Mouse (Mus musculus): ENCODE results near the gene Kri1. TPM values are rescaled to one million over a fixed set of nuclear protein-coding genes. Genes with fewer than 3 reads are reported as not detected.

The Kri1 gene
- total RNA-seq, 2 experiments from 2014 or later, result 43.3 to 46.1 TPM

Other genes starting within 250 kb of the Kri1 start
- 1 to 10 TPM in 1 of 2 experiments, not detected in 1; 1.3 TPM for gene Zglp1, start 220.9 kb downstream of the Kri1 start, total RNA-seq (2021)
- 1 to 10 TPM; 1.7 to 3.2 TPM for gene Gm49373, start 214.9 kb downstream of the Kri1 start, total RNA-seq (2021)
- 10 to 100 TPM; 62.4 to 64.3 TPM for gene Fdx1l, start 214.4 kb downstream of the Kri1 start, total RNA-seq (2021)
- gene Gm38431, start 196.0 kb downstream of the Kri1 start, total RNA-seq (2021), result 1 to 10 TPM; 2.2 to 4.2 TPM
- gene Raver1, start 196.0 kb downstream of the Kri1 start, total RNA-seq (2021), result 10 to 100 TPM; 28.0 to 29.0 TPM
- 10 to 100 TPM; 13.2 to 14.6 TPM for gene Tyk2, start 156.7 kb downstream of the Kri1 start, total RNA-seq (2021)
- 100 to 1,000 TPM; 141 to 143 TPM for gene Cdc37, start 138.0 kb downstream of the Kri1 start, total RNA-seq (2021)
- gene Pde4a, start 122.3 kb downstream of the Kri1 start, total RNA-seq (2021), result 100 to 1,000 TPM; 101 to 106 TPM
- gene Keap1, start 48.6 kb downstream of the Kri1 start, total RNA-seq (2021), result 10 to 100 TPM; 53.0 to 53.7 TPM
- 1 to 10 TPM; 6.8 to 8.3 TPM for gene S1pr5, start 39.5 kb downstream of the Kri1 start, total RNA-seq (2021)
- 10 to 100 TPM; 45.3 to 49.5 TPM for gene Atg4d, start 22.7 kb downstream of the Kri1 start, total RNA-seq (2021)
- 10 to 100 TPM; 47.9 to 54.6 TPM for gene Cdkn2d, start 3.4 kb upstream of the Kri1 start, total RNA-seq (2021)
- gene Ap1m2, start 24.4 kb upstream of the Kri1 start, total RNA-seq (2021), result 1 to 10 TPM; 1.2 to 2.4 TPM
- 10 to 100 TPM; 47.5 to 53.6 TPM for gene Slc44a2, start 32.7 kb upstream of the Kri1 start, total RNA-seq (2021)
- 10 to 100 TPM; 83.8 TPM for gene Ilf3, start 79.9 kb upstream of the Kri1 start, total RNA-seq (2021)
- gene Qtrt1, start 123.9 kb upstream of the Kri1 start, total RNA-seq (2021), result 10 to 100 TPM; 26.2 to 35.7 TPM
- gene Dnm2, start 136.9 kb upstream of the Kri1 start, total RNA-seq (2021), result 10 to 100 TPM; 56.1 to 61.0 TPM
- gene Tmed1, start 222.3 kb upstream of the Kri1 start, total RNA-seq (2021), result 10 to 100 TPM; 13.1 to 13.9 TPM
- gene AB124611, start 238.2 kb upstream of the Kri1 start, total RNA-seq (2021), result under 1 TPM in 1 of 2 experiments, not detected in 1; 0.29 TPM

Data from left cerebral cortex, adult 2 months (tissue).